Comparison of ENCODE assay signal across 17 mouse cellular contexts in the genomic region with DNA sequence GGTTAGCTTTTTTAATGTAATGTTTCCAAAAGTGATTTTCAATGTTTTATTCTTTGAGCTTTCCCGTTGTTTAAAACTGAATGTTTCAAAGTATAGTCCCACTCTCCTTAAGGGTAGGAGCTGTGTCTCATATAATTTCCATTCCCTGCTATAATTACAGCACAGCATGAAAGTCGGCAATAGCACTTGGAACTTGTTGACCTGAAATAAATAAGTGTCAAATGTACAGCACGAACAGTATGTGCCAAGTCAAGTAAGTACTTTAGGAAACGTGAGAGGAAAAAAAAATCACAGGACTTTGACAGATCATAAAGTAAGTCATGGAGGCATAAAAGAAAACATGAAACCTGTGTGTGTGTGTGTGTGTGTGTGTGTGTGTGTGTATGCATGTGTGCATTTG. TPM values are rescaled to one million over a fixed set of nuclear protein-coding genes. Genes with fewer than 3 reads are reported as not detected.
A peak's percentile ranks its signal among the peaks of the same experiment; 100 is the strongest.
DNase-seq lines count a peak whose midpoint lies in the region; ATAC-seq lines count a peak whose summit lies in the region.
"Had no signal": no experiment of that assay in that cellular context is flagged by ENCODE, and none has a peak within 500 bp of the region (broad histone marks: within the 10 kb centered on the region; RNA-seq: fewer than 3 reads in every experiment).

No protein-coding gene starts in this region.

- WGBS in heart, embryonic 11.5 days (ENCODE audit: insufficient replicate concordance) = 70% methylated on average over 4 of the region's 4 CpGs
- WGBS in kidney, embryonic 15.5 days = 32% methylated on average over 4 of the region's 4 CpGs
- 23% methylated on average over 4 of the region's 4 CpGs for WGBS in embryonic facial prominence, embryonic 14.5 days
- WGBS in limb, embryonic 13.5 days = 23% methylated on average over 4 of the region's 4 CpGs

- no peak overlapping the region for H3K4me3 ChIP-seq in heart, embryonic 11.5 days (ENCODE audit: low read depth, low read length)
- H3K4me3 ChIP-seq in kidney, embryonic 15.5 days (replicated peaks) = no peak overlapping the region
- no peak overlapping the region for H3K4me3 ChIP-seq in embryonic facial prominence, embryonic 14.5 days (ENCODE audit: low read depth, low read length)
- no peak overlapping the region for H3K4me3 ChIP-seq in limb, embryonic 13.5 days
- H3K4me3 ChIP-seq: forebrain, embryonic 10.5 days; stomach, embryonic 15.5 days had no signal

- H3K9ac ChIP-seq in heart, embryonic 11.5 days (ENCODE audit: low read depth, low read length) = no peak overlapping the region
- no peak overlapping the region for H3K9ac ChIP-seq in kidney, embryonic 15.5 days
- H3K9ac ChIP-seq in embryonic facial prominence, embryonic 14.5 days (ENCODE audit: low read depth, low read length) = no peak overlapping the region
- no peak overlapping the region for H3K9ac ChIP-seq in limb, embryonic 13.5 days
- H3K9ac ChIP-seq: forebrain, postnatal 0 days; stomach, embryonic 15.5 days had no signal

- H3K27ac ChIP-seq in heart, embryonic 11.5 days (ENCODE audit: low read depth, low read length) = peak overlapping the region; percentile 74; the same call in 1 of the 2 replicates
- H3K27ac ChIP-seq in kidney, embryonic 15.5 days = peak overlapping the region; percentile 20; the same call in 1 of the 2 replicates
- peak overlapping the region; percentile 57; the same call in 1 of the 2 replicates for H3K27ac ChIP-seq in embryonic facial prominence, embryonic 14.5 days (replicated peaks; ENCODE audit: low read depth, low read length)
- peak overlapping the region; percentile 39; the same call in 1 of the 2 replicates for H3K27ac ChIP-seq in limb, embryonic 13.5 days
- H3K27ac ChIP-seq: forebrain, embryonic 10.5 days; hindbrain, postnatal 0 days; stomach, embryonic 15.5 days had no signal

- no peaks in the 10 kb centered on the region for H3K27me3 ChIP-seq in heart, embryonic 11.5 days (ENCODE audit: control insufficient read depth, insufficient read depth, low read length)
- H3K27me3 ChIP-seq in kidney, embryonic 15.5 days = no peaks in the 10 kb centered on the region
- no peaks in the 10 kb centered on the region for H3K27me3 ChIP-seq in embryonic facial prominence, embryonic 14.5 days (replicated peaks; ENCODE audit: control insufficient read depth, insufficient read depth, low read length)
- H3K27me3 ChIP-seq in limb, embryonic 13.5 days = no peaks in the 10 kb centered on the region
- H3K27me3 ChIP-seq: stomach, embryonic 15.5 days had no signal

- DNase-seq in heart, adult 18-20 months = no peak
- DNase-seq in kidney, postnatal 25 days = no peak
- no peak for DNase-seq in embryonic facial prominence, embryonic 14.5 days (ENCODE audit: low spot score)
- DNase-seq in adipocyte (ENCODE audit: low spot score) = no peak
- DNase-seq: thymus, adult 2 months had no signal

- no peak for ATAC-seq in heart, embryonic 11.5 days (replicated peaks; ENCODE audit: insufficient number of reproducible peaks, low FRiP score, low TSS enrichment)
- no peak for ATAC-seq in kidney, embryonic 15.5 days (replicated peaks; ENCODE audit: low FRiP score)
- ATAC-seq in embryonic facial prominence, embryonic 14.5 days (ENCODE audit: low read depth) = peak; percentile 60
- peak; percentile 64; the same call in 1 of the 2 replicates for ATAC-seq in limb, embryonic 13.5 days (ENCODE audit: low FRiP score, low read depth)
- no peak for ATAC-seq in activated CD4-positive, CD25-positive, alpha-beta regulatory T cell, adult 4 months
- ATAC-seq: midbrain, embryonic 16.5 days had no signal

- H3K4me2 ChIP-seq in heart, embryonic 11.5 days = no peak overlapping the region
- no peak overlapping the region for H3K4me2 ChIP-seq in kidney, embryonic 15.5 days
- H3K4me2 ChIP-seq in embryonic facial prominence, embryonic 14.5 days (ENCODE audit: low read depth, low read length) = no peak overlapping the region
- H3K4me2 ChIP-seq in limb, embryonic 13.5 days (replicated peaks) = no peak overlapping the region
- H3K4me2 ChIP-seq: liver, embryonic 11.5 days; stomach, embryonic 15.5 days had no signal

- peaks cover 5% of the 10 kb centered on the region; the same call in 1 of the 2 replicates for H3K36me3 ChIP-seq in heart, embryonic 11.5 days (ENCODE audit: control insufficient read depth, insufficient read depth, low read length)
- peaks cover 50% of the 10 kb centered on the region for H3K36me3 ChIP-seq in kidney, embryonic 15.5 days
- H3K36me3 ChIP-seq in embryonic facial prominence, embryonic 14.5 days (ENCODE audit: control insufficient read depth, insufficient read depth, low read length) = peaks cover 20% of the 10 kb centered on the region; the same call in 1 of the 2 replicates
- peaks cover 17% of the 10 kb centered on the region for H3K36me3 ChIP-seq in limb, embryonic 13.5 days

- H3K4me1 ChIP-seq in heart, embryonic 11.5 days (ENCODE audit: control insufficient read depth, insufficient read depth, low read length) = peaks cover 33% of the 10 kb centered on the region
- peaks cover 29% of the 10 kb centered on the region for H3K4me1 ChIP-seq in kidney, embryonic 15.5 days
- peaks cover 13% of the 10 kb centered on the region for H3K4me1 ChIP-seq in embryonic facial prominence, embryonic 14.5 days (ENCODE audit: control insufficient read depth, insufficient read depth, low read length)
- H3K4me1 ChIP-seq in limb, embryonic 13.5 days = peaks cover 22% of the 10 kb centered on the region
- H3K4me1 ChIP-seq: forebrain, embryonic 10.5 days; stomach, embryonic 15.5 days had no signal

- H3K9me3 ChIP-seq in heart, embryonic 11.5 days (replicated peaks; ENCODE audit: control insufficient read depth, low read length) = no peaks in the 10 kb centered on the region
- H3K9me3 ChIP-seq in kidney, embryonic 15.5 days (replicated peaks) = no peaks in the 10 kb centered on the region
- H3K9me3 ChIP-seq in embryonic facial prominence, embryonic 14.5 days (ENCODE audit: control insufficient read depth, low read length) = no peaks in the 10 kb centered on the region
- no peaks in the 10 kb centered on the region for H3K9me3 ChIP-seq in limb, embryonic 13.5 days
- H3K9me3 ChIP-seq: forebrain, embryonic 10.5 days; stomach, embryonic 15.5 days had no signal

RNA-seq across cellular contexts. Expression of gene Rnf141, which starts 22.2 kb away (rescaled TPM):
- 34.1 and 35.5 TPM in 2 replicates for polyA plus RNA-seq in heart, embryonic 11.5 days (2014; fragmentation: Nextera tagmentation; extraction: Ambion mirVana)
- total RNA-seq in heart, adult 18-20 months (2021) = 10 to 100 TPM; 43.8 to 46.3 TPM
- 30.2 and 30.8 TPM in 2 replicates for polyA plus RNA-seq in kidney, embryonic 15.5 days (2015; fragmentation: Nextera tagmentation; extraction: Ambion mirVana)
- 30.1 and 30.2 TPM in 2 replicates for polyA plus RNA-seq in embryonic facial prominence, embryonic 14.5 days (2014; fragmentation: Nextera tagmentation; extraction: Ambion mirVana)
- 18.5 and 19.0 TPM in 2 replicates for polyA plus RNA-seq in limb, embryonic 13.5 days (2015; fragmentation: Nextera tagmentation; extraction: Ambion mirVana)
- 10 to 100 TPM; 14.8 to 17.6 TPM for polyA plus RNA-seq in activated CD4-positive, CD25-positive, alpha-beta regulatory T cell, adult 4 months (2017; shearing (Covaris generic))

RNA-seq across cellular contexts. Expression of gene Lyve1, which starts 41.0 kb away (rescaled TPM):
- 3.1 and 3.4 TPM in 2 replicates for polyA plus RNA-seq in heart, embryonic 11.5 days (2014; fragmentation: Nextera tagmentation; extraction: Ambion mirVana)
- total RNA-seq in heart, adult 18-20 months (2021) = 10 to 100 TPM; 22.8 to 26.2 TPM
- 6.5 and 9.1 TPM in 2 replicates for polyA plus RNA-seq in kidney, embryonic 15.5 days (2015; fragmentation: Nextera tagmentation; extraction: Ambion mirVana)
- polyA plus RNA-seq in embryonic facial prominence, embryonic 14.5 days (2014; fragmentation: Nextera tagmentation; extraction: Ambion mirVana) = 19.5 and 20.1 TPM in 2 replicates
- 2.4 and 3.2 TPM in 2 replicates for polyA plus RNA-seq in limb, embryonic 13.5 days (2015; fragmentation: Nextera tagmentation; extraction: Ambion mirVana)
- not detected for polyA plus RNA-seq in activated CD4-positive, CD25-positive, alpha-beta regulatory T cell, adult 4 months (2017; shearing (Covaris generic))
- total RNA-seq: common myeloid progenitor, adult 5-6 weeks; neutrophil, adult 5-6 weeks had no signal

RNA-seq across cellular contexts. Expression of gene Ampd3, which starts 54.0 kb away (rescaled TPM):
- polyA plus RNA-seq in heart, embryonic 11.5 days (2014; fragmentation: Nextera tagmentation; extraction: Ambion mirVana) = 6.0 and 8.9 TPM in 2 replicates
- total RNA-seq in heart, adult 18-20 months (2021) = 10 to 100 TPM; 31.3 to 34.4 TPM
- polyA plus RNA-seq in kidney, embryonic 15.5 days (2015; fragmentation: Nextera tagmentation; extraction: Ambion mirVana) = 7.1 and 9.8 TPM in 2 replicates
- 7.0 and 7.8 TPM in 2 replicates for polyA plus RNA-seq in embryonic facial prominence, embryonic 14.5 days (2014; fragmentation: Nextera tagmentation; extraction: Ambion mirVana)
- polyA plus RNA-seq in limb, embryonic 13.5 days (2015; fragmentation: Nextera tagmentation; extraction: Ambion mirVana) = 2.8 and 3.7 TPM in 2 replicates
- 1 to 10 TPM; 3.7 to 3.9 TPM for polyA plus RNA-seq in activated CD4-positive, CD25-positive, alpha-beta regulatory T cell, adult 4 months (2017; shearing (Covaris generic))

Comparison
In these comparisons a context has a peak if more than half of its experiments do, and no peak if none do; other contexts are left out.
1. ATAC-seq: peak in embryonic facial prominence, embryonic 14.5 days (single experiment) and limb, embryonic 13.5 days (single experiment); none in heart, embryonic 11.5 days (single experiment), kidney, embryonic 15.5 days (single experiment) and activated CD4-positive, CD25-positive, alpha-beta regulatory T cell, adult 4 months (single experiment).
2. H3K27ac ChIP-seq: peak in every context shown above with its lines; median percentile 74 in heart, embryonic 11.5 days; 57 in embryonic facial prominence, embryonic 14.5 days; 39 in limb, embryonic 13.5 days; 20 in kidney, embryonic 15.5 days.